In genomic region chr14:34769021-34769566, GRCm38 (mm10) we compare ENCODE assay signal across 8 mouse cellular contexts. TPM values are rescaled to one million over a fixed set of nuclear protein-coding genes. Genes with fewer than 3 reads are reported as not detected.
DNase-seq lines count a peak whose midpoint lies in the region; ATAC-seq lines count a peak whose summit lies in the region.

No protein-coding gene starts in this region.

- WGBS in forebrain, embryonic 10.5 days: 0% methylated on average over 36 of the region's 36 CpGs
- WGBS in lung, embryonic 15.5 days: under 1% methylated on average over 36 of the region's 36 CpGs

- peaks cover 23% of the 10 kb centered on the region for H3K4me1 ChIP-seq in forebrain, embryonic 10.5 days
- H3K4me1 ChIP-seq in lung, embryonic 15.5 days: peaks cover 13% of the 10 kb centered on the region

- peak overlapping the region; percentile 60 for H3K27ac ChIP-seq in forebrain, embryonic 10.5 days
- no peak overlapping the region for H3K27ac ChIP-seq in lung, embryonic 15.5 days

- peak overlapping the region; percentile 35 for H3K9ac ChIP-seq in lung, embryonic 15.5 days

- ATAC-seq in lung, embryonic 15.5 days (ENCODE audit: borderline replicate concordance, extremely low read depth, low FRiP score, low TSS enrichment): peak; percentile 43; the same call in 1 of the 2 replicates

- no peaks in the 10 kb centered on the region for H3K36me3 ChIP-seq in forebrain, embryonic 10.5 days (replicated peaks)
- H3K36me3 ChIP-seq in lung, embryonic 15.5 days: no peaks in the 10 kb centered on the region

- peak overlapping the region; percentile 61 for H3K4me3 ChIP-seq in forebrain, embryonic 10.5 days
- H3K4me3 ChIP-seq in lung, embryonic 15.5 days: peak overlapping the region; percentile 40

- peak overlapping the region; percentile 95 for H3K4me2 ChIP-seq in lung, embryonic 15.5 days

- H3K27me3 ChIP-seq in forebrain, embryonic 10.5 days (ENCODE audit: poor library complexity, severe bottlenecking): peaks cover 27% of the 10 kb centered on the region
- peaks cover 21% of the 10 kb centered on the region for H3K27me3 ChIP-seq in lung, embryonic 15.5 days

- intact Hi-C loops in heart, postnatal 36 days (cut with DNase I): loop anchor here (2.0 kb wide), 1 partner anchor 152 kb away; no protein-coding TSS in a partner anchor

- peak; percentile 89 for DNase-seq in ES-CJ7 (ENCODE audit: low read depth, low spot score)
- peak; percentile 46 for DNase-seq in c-Kit-negative CD71-positive TER-119-positive erythroid progenitor cells, embryonic 14.5 days (ENCODE audit: low read depth, low spot score)
- DNase-seq in forebrain, embryonic 10.5 days (ENCODE audit: extremely low spot score, low spot score): peak; percentile 82
- DNase-seq in heart, postnatal 36 days: peak; percentile 70 to 79
- DNase-seq in layer of hippocampus, adult 18-20 months (ENCODE audit: low spot score in 2 of 2): peak; percentile 56 to 82
- peak; percentile 52 for DNase-seq in ovary, postnatal 14 days (ENCODE audit: low spot score)
- DNase-seq in thymus, postnatal 14 days: peak; percentile 83

- H3K9me3 ChIP-seq in forebrain, embryonic 10.5 days: no peaks in the 10 kb centered on the region
- H3K9me3 ChIP-seq in lung, embryonic 15.5 days: no peaks in the 10 kb centered on the region

RNA-seq across cellular contexts. Expression of gene Grid1, which starts 50.8 kb away (rescaled TPM):
- 0.06 and 0.24 TPM in 2 replicates for polyA plus RNA-seq in forebrain, embryonic 10.5 days (2016; fragmentation: Nextera tagmentation; extraction: Ambion mirVana)
- total RNA-seq in heart, postnatal 36 days (2021): under 1 TPM in 1 of 2 experiments, not detected in 1; 0.06 TPM
- 10 to 100 TPM; 51.1 to 53.0 TPM for total RNA-seq in layer of hippocampus, adult 18-20 months (2021)
- polyA plus RNA-seq in lung, embryonic 15.5 days (2015; fragmentation: Nextera tagmentation; extraction: Ambion mirVana): 0.19 and 0.40 TPM in 2 replicates

Comparison
In these comparisons a context has a peak if more than half of its experiments do, and no peak if none do; other contexts are left out.
1. RNA of gene Grid1, which starts 50.8 kb away (total RNA-seq): 51.1 to 53.0 TPM in layer of hippocampus, adult 18-20 months; 0.06 TPM in heart, postnatal 36 days; every median in the first group is over 10 times any median in the second.
2. Peak in every context shown above with its lines, with median percentiles within 50 percentile points of each other: DNase-seq.